Mouse (Mus musculus) erythroblast, adult 5-6 weeks (primary cell): ENCODE results near the gene Ces4a. TPM values are rescaled to one million over a fixed set of nuclear protein-coding genes. Genes with fewer than 3 reads are reported as not detected.
A peak's percentile ranks its signal among the peaks of the same experiment; 100 is the strongest.
"Not testable (repeated sequence)": the region's sequence is repeated elsewhere in the genome, so short reads cannot be mapped to it uniquely, and the experiment has no call there.

Experiments
- ATAC-seq: replicated peaks from 2 replicates; pipeline ENCODE4 v1.8.0; 2016; ENCODE audit warnings: moderate number of reproducible peaks, mild to moderate bottlenecking, moderate TSS enrichment, inconsistent platforms; ENCODE audit not compliant: poor library complexity, low FRiP score, severe bottlenecking
- total RNA-seq, 2 experiments: library from RNA; stranded (forward) in 1 of 2; stranded (reverse) in 1 of 2; fragments of 150-400 nt in 1 of 2; fragments of 200-764, 138-1000 nt in 1 of 2; gene quantifications; 2 replicates each; pipeline versions ENCODE4 v1.2.3 to v1.2.4; 2015 to 2017; ENCODE audit warnings: low replicate concordance in 2 of 2

The Ces4a gene
- not detected in 2 replicates for total RNA-seq (2015; ENCODE audit: low replicate concordance)
- total RNA-seq (2017; ENCODE audit: low replicate concordance), result not detected in 2 replicates

- no peak for ATAC-seq
Measured at GRCm38 (mm10) chr8:105131509-105131908, at the start of gene Ces4a. Gene Ces4a, plus strand, starts transcription at chr8:105131800.

GRCm38 (mm10) chr8:105083449-105084050, 48.0 kb upstream of the Ces4a start, which contains the start of gene Ces3b:
Gene Ces3b, plus strand, starts transcription at chr8:105083753.
- ATAC-seq, result no peak

- not testable (repeated sequence) for ATAC-seq
Measured at GRCm38 (mm10) chr8:105088166-105088565, 43.4 kb upstream of the Ces4a start.

- no peak for ATAC-seq
Measured at GRCm38 (mm10) chr8:105088581-105088980, 43.0 kb upstream of the Ces4a start.

- no peak for ATAC-seq
Measured at GRCm38 (mm10) chr8:105093992-105094391, 37.6 kb upstream of the Ces4a start.

- ATAC-seq, result not testable (repeated sequence)
Measured at GRCm38 (mm10) chr8:105102101-105102785, 29.4 kb upstream of the Ces4a start.

GRCm38 (mm10) chr8:105103701-105104100, 27.9 kb upstream of the Ces4a start:
- not testable (repeated sequence) for ATAC-seq

GRCm38 (mm10) chr8:105104220-105104619, 27.4 kb upstream of the Ces4a start:
- ATAC-seq, result no peak

GRCm38 (mm10) chr8:105129864-105130263, 1.7 kb upstream of the Ces4a start:
- no peak for ATAC-seq

GRCm38 (mm10) chr8:105138423-105138822, 6.8 kb downstream of the Ces4a start:
- ATAC-seq, result 0 out of 2 replicates have a peak, but pooled peaks have one; percentile 45

- ATAC-seq, result no peak
Measured at GRCm38 (mm10) chr8:105142395-105142794, 10.8 kb downstream of the Ces4a start.

- ATAC-seq, result no peak
Measured at GRCm38 (mm10) chr8:105151654-105152053, 20.1 kb downstream of the Ces4a start.

- 0 out of 2 replicates have a peak, but pooled peaks have one; percentile 14 for ATAC-seq
Measured at GRCm38 (mm10) chr8:105152623-105153398, 21.2 kb downstream of the Ces4a start.

GRCm38 (mm10) chr8:105154316-105154715, 22.7 kb downstream of the Ces4a start:
- no peak for ATAC-seq

- ATAC-seq, result no peak
Measured at GRCm38 (mm10) chr8:105155091-105155745, 23.6 kb downstream of the Ces4a start.

GRCm38 (mm10) chr8:105157555-105157954, 26.0 kb downstream of the Ces4a start:
- ATAC-seq, result no peak

- ATAC-seq, result no peak
Measured at GRCm38 (mm10) chr8:105158084-105158483, 26.5 kb downstream of the Ces4a start.

- ATAC-seq, result no peak
Measured at GRCm38 (mm10) chr8:105161121-105161652, 29.6 kb downstream of the Ces4a start.

- no peak for ATAC-seq
Measured at GRCm38 (mm10) chr8:105164272-105164902, 32.8 kb downstream of the Ces4a start.
